In the genomic region with DNA sequence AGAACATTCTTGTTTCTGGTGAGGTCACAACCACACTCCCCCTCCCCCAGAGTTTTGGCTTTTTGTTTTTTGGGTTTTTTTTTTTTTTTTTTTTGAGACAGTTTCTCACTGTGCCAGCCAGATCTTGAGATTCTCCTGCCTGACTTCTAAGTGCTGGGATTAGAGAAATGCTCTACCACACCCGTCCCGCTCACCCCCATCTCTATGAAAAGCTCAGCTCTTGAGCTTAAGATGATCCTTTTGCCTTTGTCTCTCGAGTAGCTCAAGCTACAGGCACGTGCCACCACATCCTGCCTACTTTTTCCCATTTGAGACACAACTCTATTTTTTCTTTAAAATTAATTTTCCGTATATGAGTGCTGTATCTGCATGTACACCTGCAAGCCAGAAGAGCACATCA, we compare ENCODE assay signal across 33 mouse cellular contexts. TPM values are rescaled to one million over a fixed set of nuclear protein-coding genes. Genes with fewer than 3 reads are reported as not detected.
"Had no signal": no experiment of that assay in that cellular context is flagged by ENCODE, and none has a peak within 500 bp of the region (broad histone marks: within the 10 kb centered on the region; RNA-seq: fewer than 3 reads in every experiment).

No protein-coding gene starts in this region.

- H3K4me3 ChIP-seq: left cerebral cortex, adult 2 months; limb, embryonic 10.5 days; limb, embryonic 12.5 days; limb, embryonic 13.5 days; limb, embryonic 15.5 days; liver, embryonic 15.5 days; lung, embryonic 15.5 days; megakaryocyte, embryonic 14.5 days; midbrain, embryonic 10.5 days; midbrain, embryonic 12.5 days; midbrain, embryonic 13.5 days; midbrain, embryonic 15.5 days; myocyte; neural tube, embryonic 12.5 days; neural tube, embryonic 13.5 days had no signal

- DNase-seq: left cerebral cortex, postnatal 4 days; liver, postnatal 0 days; lung, adult 18-20 months; lung, adult 2 months; lung, embryonic 14.5 days; lung, postnatal 10 days; lung, postnatal 14 days; lung, postnatal 36 days; lung, postnatal 4 days; midbrain, embryonic 14.5 days had no signal

- ATAC-seq: liver, postnatal 0 days; lung, postnatal 0 days; midbrain, embryonic 13.5 days; midbrain, embryonic 15.5 days; midbrain, embryonic 16.5 days had no signal

- H3K27ac ChIP-seq: left cerebral cortex, adult 2 months; limb, embryonic 10.5 days; limb, embryonic 12.5 days; limb, embryonic 13.5 days; limb, embryonic 15.5 days; liver, embryonic 14.5 days; lung, embryonic 15.5 days; macrophage; midbrain, embryonic 10.5 days; midbrain, embryonic 12.5 days; midbrain, embryonic 13.5 days; midbrain, embryonic 15.5 days; neural tube, embryonic 12.5 days; neural tube, embryonic 13.5 days had no signal

- H3K27me3 ChIP-seq: limb, embryonic 12.5 days; limb, embryonic 13.5 days; limb, embryonic 15.5 days; liver, embryonic 15.5 days; lung, embryonic 15.5 days; megakaryocyte, embryonic 14.5 days; midbrain, embryonic 12.5 days; midbrain, embryonic 13.5 days; midbrain, embryonic 15.5 days; neural tube, embryonic 12.5 days; neural tube, embryonic 13.5 days had no signal

- H3K9me3 ChIP-seq: limb, embryonic 10.5 days; limb, embryonic 12.5 days; limb, embryonic 13.5 days; limb, embryonic 15.5 days; liver, embryonic 15.5 days; lung, embryonic 15.5 days; megakaryocyte, embryonic 14.5 days; midbrain, embryonic 10.5 days; midbrain, embryonic 12.5 days; midbrain, embryonic 13.5 days; midbrain, embryonic 15.5 days; neural tube, embryonic 12.5 days; neural tube, embryonic 13.5 days had no signal

- H3K4me2 ChIP-seq: limb, embryonic 12.5 days; limb, embryonic 13.5 days; limb, embryonic 15.5 days; liver, embryonic 15.5 days; lung, embryonic 14.5 days; lung, embryonic 15.5 days; midbrain, embryonic 11.5 days; midbrain, embryonic 12.5 days; midbrain, embryonic 13.5 days; midbrain, embryonic 15.5 days; neural tube, embryonic 12.5 days; neural tube, embryonic 13.5 days had no signal

- H3K9ac ChIP-seq: limb, embryonic 12.5 days; limb, embryonic 13.5 days; limb, embryonic 15.5 days; liver, embryonic 14.5 days; liver, embryonic 15.5 days; liver, postnatal 0 days; lung, embryonic 14.5 days; lung, embryonic 15.5 days; midbrain, embryonic 12.5 days; midbrain, embryonic 13.5 days; midbrain, embryonic 15.5 days; neural tube, embryonic 12.5 days; neural tube, embryonic 13.5 days had no signal

RNA-seq across cellular contexts. Expression of gene Pde6g, which starts 11.1 kb away (rescaled TPM):
- total RNA-seq: midbrain, postnatal 0 days; monocyte, adult 5-6 weeks had no signal
- polyA plus RNA-seq: limb, embryonic 10.5 days; limb, embryonic 12.5 days; lung, postnatal 0 days; macrophage; midbrain, embryonic 12.5 days; midbrain, embryonic 14.5 days; neural tube, embryonic 11.5 days had no signal
